Mouse (Mus musculus): ENCODE measurements at regions not wholly inside any gene's neighbourhood (a gene's known extent, or its start where the extent isn't known, plus 50 kb on each side); places are given as distances from the start of the nearest gene placed in this dataset.

- DNase-seq (ENCODE audit: low read depth, low spot score): no peak
Measured at GRCm38 (mm10) chr10:51056950-51057349, 162.4 kb downstream of the Sim1 start.

DNA sequence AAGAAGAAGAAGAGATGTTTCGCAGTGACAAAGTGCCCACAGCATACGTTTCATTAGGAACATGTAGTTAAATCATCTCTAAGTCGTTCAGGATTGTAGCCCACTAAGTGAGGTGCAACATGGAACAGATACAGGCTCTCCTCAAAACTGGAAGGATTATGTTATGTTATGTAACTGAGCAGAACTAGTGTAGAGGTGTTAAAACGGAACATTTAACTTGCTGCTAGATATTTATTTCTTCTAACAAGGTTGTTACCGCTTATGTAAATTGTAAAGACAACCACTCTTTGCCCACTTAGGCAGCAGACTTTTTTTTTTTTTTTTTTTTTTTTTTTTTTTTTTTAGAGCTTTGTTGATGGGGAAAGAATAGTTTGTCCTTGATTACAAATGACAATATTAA lies 163.8 kb downstream of the Sim1 start:
- no peak for DNase-seq (ENCODE audit: low read depth, low spot score)

GRCm38 (mm10) chr10:51101590-51101989 lies 207.0 kb downstream of the Sim1 start:
- no peak for DNase-seq (ENCODE audit: low read depth, low spot score)

- DNase-seq (ENCODE audit: low read depth, low spot score): no peak
Measured at GRCm38 (mm10) chr10:51151833-51152232, 257.3 kb downstream of the Sim1 start.

GRCm38 (mm10) chr10:51153484-51153985 lies 259.0 kb downstream of the Sim1 start:
- DNase-seq (ENCODE audit: low read depth, low spot score): no peak

DNA sequence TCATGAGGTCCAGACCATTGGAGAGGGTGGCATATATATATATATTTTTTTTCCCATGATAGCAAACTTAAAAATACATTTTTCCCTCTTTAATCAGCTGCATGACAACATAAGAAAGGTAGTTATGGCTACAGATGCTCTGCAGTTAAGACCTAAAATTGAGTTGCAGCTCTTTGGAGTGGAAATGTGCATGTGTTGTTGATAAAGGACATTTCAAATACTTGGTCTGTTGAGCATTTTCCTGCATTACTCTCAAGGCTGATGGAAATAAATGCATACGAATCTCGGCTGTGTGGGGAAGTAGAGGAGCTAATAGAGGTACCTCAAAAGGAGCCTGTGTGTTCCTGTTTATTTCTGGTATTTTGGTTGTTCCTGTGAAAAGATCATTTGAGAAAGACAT lies 259.5 kb downstream of the Sim1 start:
- no peak for DNase-seq (ENCODE audit: low read depth, low spot score)

- no peak for DNase-seq (ENCODE audit: low read depth, low spot score)
Measured at GRCm38 (mm10) chr10:51154743-51155142, 260.2 kb downstream of the Sim1 start.

- no peak for DNase-seq (ENCODE audit: low read depth, low spot score)
Measured at GRCm38 (mm10) chr10:51173619-51174018, 279.1 kb downstream of the Sim1 start.

- DNase-seq (ENCODE audit: low read depth, low spot score): no peak
Measured at GRCm38 (mm10) chr10:51175993-51176577, 281.5 kb downstream of the Sim1 start.

GRCm38 (mm10) chr10:51176692-51177091 lies 282.1 kb downstream of the Sim1 start:
- DNase-seq (ENCODE audit: low read depth, low spot score): no peak

DNA sequence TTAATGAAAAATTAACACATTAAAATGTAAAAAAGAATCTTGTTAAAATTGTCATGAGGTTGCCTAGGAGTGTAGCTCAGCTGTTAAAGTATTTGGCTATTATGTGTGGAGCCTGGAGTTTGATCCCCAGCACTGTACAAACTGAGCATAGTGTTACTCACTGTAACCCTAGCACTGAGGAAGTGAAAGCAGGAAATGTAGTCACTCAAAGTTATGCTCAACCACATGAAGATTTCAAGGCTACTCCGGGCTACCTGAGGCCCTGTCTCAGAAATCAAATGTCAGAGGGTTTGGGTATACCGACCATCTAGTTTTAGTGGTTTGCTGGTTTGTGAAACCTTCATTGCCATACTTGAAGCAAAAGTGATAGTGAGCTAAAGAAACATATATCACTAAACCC lies 287.2 kb downstream of the Sim1 start:
- DNase-seq (ENCODE audit: low read depth, low spot score): no peak

- DNase-seq (ENCODE audit: low read depth, low spot score): no peak
Measured at GRCm38 (mm10) chr10:51191407-51192059, 288.9 kb upstream of the Gm49339 start.

DNA sequence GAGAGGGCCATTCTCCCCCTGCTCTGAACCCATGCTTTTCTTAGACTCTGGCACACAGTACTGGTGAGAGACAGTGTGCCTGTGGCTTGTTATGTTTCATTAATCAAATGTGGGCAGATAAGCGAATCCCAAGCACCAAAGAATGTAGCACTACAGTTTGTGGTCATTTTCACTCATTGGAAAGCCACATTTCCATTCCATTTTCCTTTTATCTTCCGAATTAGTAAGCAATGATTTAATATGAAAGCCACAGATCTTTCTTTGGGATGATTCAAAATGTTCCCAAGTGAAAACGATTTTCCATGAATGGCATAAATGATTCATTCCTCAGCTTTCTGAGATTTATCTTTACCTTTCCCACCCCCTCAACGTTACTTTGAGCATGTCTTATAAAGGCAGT lies 260.9 kb upstream of the Gm49339 start:
- no peak for DNase-seq (ENCODE audit: low read depth, low spot score)

- DNase-seq (ENCODE audit: low read depth, low spot score): peak; percentile 1
Measured at GRCm38 (mm10) chr10:51233592-51233991, 246.8 kb upstream of the Gm49339 start.

DNA sequence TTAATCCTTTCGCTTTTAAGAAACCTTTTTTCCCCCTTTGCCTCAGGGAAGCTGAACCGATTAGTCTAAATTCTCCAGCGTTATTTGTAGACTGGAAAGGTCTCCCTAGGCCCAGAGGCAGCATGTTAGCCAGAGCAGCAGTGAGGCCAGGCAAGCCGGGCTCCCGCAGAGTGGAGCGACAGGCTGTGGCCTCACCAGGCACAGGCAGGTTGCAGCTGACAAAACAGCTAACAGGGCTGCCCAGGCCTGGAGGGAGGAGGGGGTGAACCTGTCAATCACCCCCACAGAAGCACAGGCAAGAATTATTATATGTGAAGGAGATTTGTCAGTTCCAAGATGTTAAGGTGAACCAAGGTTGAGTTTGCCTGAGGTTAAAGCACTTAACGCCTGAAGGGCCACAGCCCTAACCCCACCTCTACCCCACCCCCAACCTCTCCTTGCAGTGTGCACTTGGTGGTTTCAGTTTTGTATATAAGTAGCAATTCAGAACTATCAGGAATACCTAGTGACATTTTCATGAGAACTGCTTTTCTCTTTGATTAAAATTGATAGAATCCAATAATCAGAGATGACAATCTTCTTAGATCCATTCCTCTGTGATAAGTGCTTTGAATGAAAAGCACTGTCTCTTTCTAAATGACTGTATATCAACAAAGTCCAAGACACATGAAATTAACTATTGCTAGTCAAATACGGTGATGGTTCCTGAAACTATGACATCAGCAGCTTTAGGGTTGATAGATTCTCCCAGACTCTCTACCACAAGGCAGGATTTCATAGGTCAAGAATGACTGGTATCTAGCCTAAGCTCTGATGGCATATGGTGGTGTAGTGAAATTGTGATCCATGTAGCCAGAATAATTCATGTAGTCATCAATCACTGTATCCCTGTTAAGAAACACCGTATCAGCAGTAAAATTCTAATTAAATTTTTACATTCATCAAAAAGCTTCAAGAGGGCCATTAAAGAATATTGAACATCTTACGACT lies 244.5 kb upstream of the Gm49339 start:
- no peak for DNase-seq (ENCODE audit: low read depth, low spot score)

DNA sequence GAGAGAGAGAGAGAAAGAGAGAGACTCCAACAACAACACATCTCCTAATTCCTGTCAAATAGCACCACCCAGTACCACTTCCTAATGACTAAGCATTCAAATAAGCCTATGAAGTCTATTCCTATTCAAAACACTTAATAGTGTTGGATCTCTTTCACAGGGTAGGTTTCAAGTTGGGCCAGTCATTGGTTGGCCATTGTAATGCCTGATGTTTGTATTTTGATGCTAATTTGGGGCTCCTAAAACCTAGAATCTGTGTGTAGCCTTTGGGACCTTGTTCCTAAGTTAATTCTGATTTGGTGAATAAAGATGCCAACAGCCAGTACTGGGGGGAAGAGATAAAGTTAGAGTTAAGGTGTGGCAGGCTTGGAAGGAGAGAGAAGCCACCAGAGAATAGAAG lies 242.3 kb upstream of the Gm49339 start:
- DNase-seq (ENCODE audit: low read depth, low spot score): no peak

DNA sequence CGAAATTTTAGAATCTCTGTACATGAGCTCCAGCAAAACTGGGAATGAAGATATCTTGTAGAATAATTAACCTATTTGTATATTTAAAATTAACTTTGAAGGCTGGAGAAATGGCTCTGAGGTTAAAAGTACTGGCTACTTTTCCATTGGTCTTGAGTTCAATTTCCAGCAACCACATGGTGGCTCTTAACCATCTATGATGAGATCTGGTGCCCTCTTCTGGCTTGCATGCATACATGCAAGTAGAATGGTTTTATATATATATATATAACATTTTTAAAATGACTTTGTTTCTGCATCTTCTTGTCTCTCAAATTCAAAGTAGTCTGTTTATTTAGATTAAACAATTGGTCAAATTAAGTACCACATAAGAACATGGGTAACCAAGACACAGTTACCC lies 227.0 kb upstream of the Gm49339 start:
- no peak for DNase-seq (ENCODE audit: low read depth, low spot score)

- DNase-seq (ENCODE audit: low read depth, low spot score): no peak
Measured at GRCm38 (mm10) chr10:51257587-51258049, 222.8 kb upstream of the Gm49339 start.

- no peak for DNase-seq (ENCODE audit: low read depth, low spot score)
Measured at GRCm38 (mm10) chr10:51271364-51271763, 209.0 kb upstream of the Gm49339 start.

- no peak for DNase-seq (ENCODE audit: low read depth, low spot score)
Measured at GRCm38 (mm10) chr10:51278195-51278594, 202.2 kb upstream of the Gm49339 start.

DNA sequence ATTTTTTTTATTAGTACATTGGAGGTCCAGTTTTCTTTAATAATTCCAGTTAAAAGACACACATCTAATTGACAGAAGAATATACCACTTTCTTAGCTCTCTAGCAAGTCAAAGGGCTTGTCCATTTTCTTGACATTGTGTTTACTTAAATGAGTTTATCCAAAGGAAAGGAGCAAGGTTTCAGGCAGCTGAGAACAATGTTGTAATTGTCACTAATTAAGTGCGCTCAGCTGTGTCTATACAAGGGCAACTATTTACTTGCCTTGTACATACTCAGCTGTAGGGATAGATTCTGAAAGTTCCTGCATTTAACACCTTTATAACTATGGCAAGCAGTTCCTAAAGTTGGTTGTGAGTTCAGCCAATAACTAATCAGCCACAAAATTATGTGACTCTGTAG lies 198.0 kb upstream of the Gm49339 start:
- no peak for DNase-seq (ENCODE audit: low read depth, low spot score)

- DNase-seq (ENCODE audit: low read depth, low spot score): no peak
Measured at GRCm38 (mm10) chr10:51284538-51284937, 195.9 kb upstream of the Gm49339 start.
